Mouse (Mus musculus) brain, embryonic 14.5 days (tissue): Measurements from ENCODE around the gene Wfikkn2.

Experiments
- CTCF ChIP-seq: fragments of 200-500 bp; IDR thresholded peaks from 2 replicates; pipeline ENCODE4 v1.5.1; 2012; ENCODE audit warnings: inconsistent platforms, mild to moderate bottlenecking, moderate library complexity, borderline replicate concordance; ENCODE audit not compliant: insufficient read depth, insufficient read length; ENCODE audit errors: extremely low read depth
- POLR2A ChIP-seq: fragments of 200-500 bp; IDR thresholded peaks from 2 replicates; pipeline ENCODE4 v1.6.1; 2012; ENCODE audit warnings: mild to moderate bottlenecking, inconsistent platforms, borderline replicate concordance; ENCODE audit not compliant: poor library complexity, insufficient read depth, insufficient read length, severe bottlenecking; ENCODE audit errors: extremely low read depth

GRCm38 (mm10) chr11:94203066-94203465 lies 42.7 kb downstream of the Wfikkn2 start:
- TF ChIP-seq CTCF (no peak), POLR2A (no peak)
